13 mouse cellular contexts compared by ENCODE assay signal in genomic region chr4:135623121-135623707, GRCm38 (mm10). TPM values are rescaled to one million over a fixed set of nuclear protein-coding genes. Genes with fewer than 3 reads are reported as not detected.
DNase-seq lines count a peak whose midpoint lies in the region; ATAC-seq and TF ChIP-seq lines count a peak whose summit lies in the region.
"Had no signal": no experiment of that assay in that cellular context is flagged by ENCODE, and none has a peak within 500 bp of the region (broad histone marks: within the 10 kb centered on the region; RNA-seq: fewer than 3 reads in every experiment).

No protein-coding gene starts in this region.

- TF ChIP-seq CTCF in cerebellum, adult 2 months (IDR thresholded peaks at IDR 0.05; ENCODE audit: borderline replicate concordance, insufficient read depth, low read depth, low read length), result no peak

- ATAC-seq in limb, embryonic 12.5 days (ENCODE audit: insufficient number of reproducible peaks, insufficient read depth, low FRiP score, low TSS enrichment, low read depth), result no peak
- ATAC-seq in liver, embryonic 12.5 days, result peak; percentile 98
- peak; percentile 66; the same call in 1 of the 2 replicates for ATAC-seq in stomach, embryonic 16.5 days (ENCODE audit: insufficient read depth, low FRiP score)

- no peak overlapping the region for H3K9ac ChIP-seq in limb, embryonic 12.5 days (replicated peaks)
- H3K9ac ChIP-seq in liver, embryonic 12.5 days, result peak overlapping the region; percentile 63
- no peak overlapping the region for H3K9ac ChIP-seq in stomach, embryonic 16.5 days (ENCODE audit: low read length)

- 0 out of 2 replicates have a peak, but pooled peaks cover 3% of the 10 kb centered on the region for H3K9me3 ChIP-seq in limb, embryonic 12.5 days
- H3K9me3 ChIP-seq in limb, embryonic 10.5 days (replicated peaks), result no peaks in the 10 kb centered on the region
- no peaks in the 10 kb centered on the region for H3K9me3 ChIP-seq in liver, embryonic 12.5 days (replicated peaks)
- no peaks in the 10 kb centered on the region for H3K9me3 ChIP-seq in stomach, embryonic 16.5 days (replicated peaks; ENCODE audit: control insufficient read depth, low read length)

- H3K4me3 ChIP-seq in limb, embryonic 12.5 days (replicated peaks), result no peak overlapping the region
- no peak overlapping the region for H3K4me3 ChIP-seq in limb, embryonic 10.5 days
- peak overlapping the region; percentile 10; the same call in 1 of the 2 replicates for H3K4me3 ChIP-seq in liver, embryonic 12.5 days
- H3K4me3 ChIP-seq in stomach, embryonic 16.5 days (replicated peaks; ENCODE audit: low read length), result no peak overlapping the region
- no peak overlapping the region for H3K4me3 ChIP-seq in cerebellum, adult 2 months (replicated peaks; ENCODE audit: insufficient read depth, low read depth, low read length)
- H3K4me3 ChIP-seq: myocyte had no signal

- peaks cover 2% of the 10 kb centered on the region; the same call in 1 of the 2 replicates for H3K4me1 ChIP-seq in limb, embryonic 12.5 days (replicated peaks)
- 0 out of 2 replicates have a peak, but pooled peaks cover 7% of the 10 kb centered on the region for H3K4me1 ChIP-seq in limb, embryonic 10.5 days
- peaks cover 39% of the 10 kb centered on the region for H3K4me1 ChIP-seq in liver, embryonic 12.5 days
- peaks cover 6% of the 10 kb centered on the region; the same call in 1 of the 2 replicates for H3K4me1 ChIP-seq in stomach, embryonic 16.5 days (ENCODE audit: control insufficient read depth, insufficient read depth, low read length)
- no peaks in the 10 kb centered on the region for H3K4me1 ChIP-seq in cerebellum, adult 2 months (ENCODE audit: control insufficient read depth, insufficient read depth, low read length)

- H3K27me3 ChIP-seq in limb, embryonic 12.5 days, result peaks cover 12% of the 10 kb centered on the region
- peaks cover 8% of the 10 kb centered on the region for H3K27me3 ChIP-seq in limb, embryonic 10.5 days (ENCODE audit: low read depth, poor library complexity, severe bottlenecking)
- peaks cover 17% of the 10 kb centered on the region for H3K27me3 ChIP-seq in liver, embryonic 12.5 days (replicated peaks)
- H3K27me3 ChIP-seq in stomach, embryonic 16.5 days (ENCODE audit: control insufficient read depth, insufficient read depth, low read length), result no peaks in the 10 kb centered on the region
- no peaks in the 10 kb centered on the region; the same call in 1 of the 2 replicates for H3K27me3 ChIP-seq in cerebellum, adult 2 months (ENCODE audit: control insufficient read depth, insufficient read depth, low read length)

- no peaks in the 10 kb centered on the region for H3K36me3 ChIP-seq in limb, embryonic 12.5 days
- H3K36me3 ChIP-seq in limb, embryonic 10.5 days, result no peaks in the 10 kb centered on the region
- no peaks in the 10 kb centered on the region for H3K36me3 ChIP-seq in liver, embryonic 12.5 days
- H3K36me3 ChIP-seq in stomach, embryonic 16.5 days (ENCODE audit: control insufficient read depth, insufficient read depth, low read length), result no peaks in the 10 kb centered on the region

- TF ChIP-seq POLR2A in cerebellum, adult 2 months (IDR thresholded peaks at IDR 0.05; ENCODE audit: borderline replicate concordance, insufficient read depth, low read length), result no peak

- DNase-seq in limb, embryonic 10.5 days (ENCODE audit: low spot score), result no peak
- peak; percentile 77 for DNase-seq in c-Kit-negative CD71-positive TER-119-positive erythroid progenitor cells, embryonic 14.5 days (ENCODE audit: low read depth, low spot score)
- no peak for DNase-seq in gastrocnemius, postnatal 25 days
- no peak for DNase-seq in cerebellum, adult 2 months
- DNase-seq in urinary bladder, postnatal 10 days (ENCODE audit: low spot score), result no peak
- DNase-seq: adrenal gland, postnatal 36 days; kidney, adult 8-10 months; lung, postnatal 4 days; thymus, postnatal 36 days had no signal

- 80% methylated on average over 9 of the region's 9 CpGs for WGBS in limb, embryonic 12.5 days
- 76% methylated on average over 9 of the region's 9 CpGs for WGBS in limb, embryonic 10.5 days
- 27% methylated on average over 9 of the region's 9 CpGs for WGBS in liver, embryonic 12.5 days (ENCODE audit: insufficient replicate concordance)
- 68% methylated on average over 9 of the region's 9 CpGs for whole genome bisulfite sequencing in stomach, embryonic 16.5 days
- WGBS in cerebellum, adult 2 months, result 70% methylated on average over 9 of the region's 9 CpGs

- no peak overlapping the region for H3K4me2 ChIP-seq in limb, embryonic 12.5 days
- peak overlapping the region; percentile 57 for H3K4me2 ChIP-seq in liver, embryonic 12.5 days
- no peak overlapping the region for H3K4me2 ChIP-seq in stomach, embryonic 16.5 days (ENCODE audit: low read depth, low read length)

- H3K27ac ChIP-seq in limb, embryonic 12.5 days, result 0 out of 2 replicates have a peak overlapping the region, but pooled peaks have one; percentile 25
- H3K27ac ChIP-seq in limb, embryonic 10.5 days, result no peak overlapping the region
- peak overlapping the region; percentile 98 for H3K27ac ChIP-seq in liver, embryonic 12.5 days
- H3K27ac ChIP-seq in stomach, embryonic 16.5 days (ENCODE audit: low read length), result peak overlapping the region; percentile 64
- no peak overlapping the region for H3K27ac ChIP-seq in cerebellum, adult 2 months (ENCODE audit: insufficient read depth, low read length)

RNA-seq across cellular contexts. Expression of gene Grhl3, which starts 49.8 kb away (rescaled TPM):
- polyA plus RNA-seq in limb, embryonic 12.5 days (2016; fragmentation: Nextera tagmentation; extraction: Ambion mirVana), result 11.1 and 11.7 TPM in 2 replicates
- polyA plus RNA-seq in limb, embryonic 10.5 days (2016; fragmentation: Nextera tagmentation; extraction: Ambion mirVana), result 7.5 and 11.0 TPM in 2 replicates
- 1.0 and 1.1 TPM in 2 replicates for polyA plus RNA-seq in liver, embryonic 12.5 days (2016; fragmentation: Nextera tagmentation; extraction: Ambion mirVana)
- polyA plus RNA-seq in stomach, embryonic 16.5 days (2015; fragmentation: Nextera tagmentation; extraction: Ambion mirVana), result 54.1 and 74.1 TPM in 2 replicates
- under 1 TPM in 1 of 2 experiments, not detected in 1; 0.10 TPM for total RNA-seq in gastrocnemius, postnatal 25 days (2021)
- 0.25 and 0.29 TPM in 2 replicates for polyA plus RNA-seq in cerebellum, adult 2 months (2012; rRNA removed)
- total RNA-seq: adrenal gland, postnatal 36 days had no signal

Comparison
In these comparisons a context has a peak if more than half of its experiments do, and no peak if none do; other contexts are left out.
1. H3K27ac ChIP-seq: peak in limb, embryonic 12.5 days (single experiment), liver, embryonic 12.5 days (single experiment) and stomach, embryonic 16.5 days (single experiment); none in limb, embryonic 10.5 days (single experiment) and cerebellum, adult 2 months (single experiment).